Mouse (Mus musculus) CD4-positive, CD25-positive, alpha-beta regulatory T cell, adult 2 months (primary cell): ENCODE data around the gene Zc3h6.

Experiments
- DNase-seq: peaks from one replicate; pipeline ENCODE4 v3.0.0-alpha.2; 2012; ENCODE audit warnings: low read depth, low spot score

Zc3h6 gene

GRCm38 (mm10) chr2:128966641-128967580, at the start of gene Zc3h6:
TSS of gene Zc3h6 (plus strand) at chr2:128967402.
- DNase-seq, result peak; percentile 98

GRCm38 (mm10) chr2:128924799-128925198, 42.4 kb upstream of the Zc3h6 start:
- no peak for DNase-seq

- DNase-seq, result no peak
These were observed 38.8 kb upstream of the Zc3h6 start for GRCm38 (mm10) chr2:128928446-128928845.

GRCm38 (mm10) chr2:128930704-128931103, 36.5 kb upstream of the Zc3h6 start:
- no peak for DNase-seq

- no peak for DNase-seq
These were observed 30.9 kb upstream of the Zc3h6 start for GRCm38 (mm10) chr2:128936256-128936655.

- DNase-seq, result peak; percentile 99
These were observed 23.4 kb upstream of the Zc3h6 start, which contains the start of gene Zc3h8 for GRCm38 (mm10) chr2:128943538-128944528. TSS of gene Zc3h8 (minus strand) at chr2:128944077.

- DNase-seq, result peak; percentile 80
These were observed 19.1 kb upstream of the Zc3h6 start for GRCm38 (mm10) chr2:128947962-128948588.

GRCm38 (mm10) chr2:128954186-128954585, 13.0 kb upstream of the Zc3h6 start:
- no peak for DNase-seq

- DNase-seq, result no peak
These were observed 1.6 kb upstream of the Zc3h6 start for GRCm38 (mm10) chr2:128965505-128966105.

- no peak for DNase-seq
These were observed 966 bp upstream of the Zc3h6 start for GRCm38 (mm10) chr2:128966236-128966635.

GRCm38 (mm10) chr2:128967661-128968441, 649 bp downstream of the Zc3h6 start, which contains the start of gene Gm10762:
TSS of gene Gm10762 (minus strand) at chr2:128967725.
- peak; percentile 71 for DNase-seq

- no peak for DNase-seq
These were observed 1.4 kb downstream of the Zc3h6 start for GRCm38 (mm10) chr2:128968475-128969083.

- no peak for DNase-seq
These were observed 5.1 kb downstream of the Zc3h6 start for GRCm38 (mm10) chr2:128972301-128972700.

- DNase-seq, result no peak
These were observed 8.4 kb downstream of the Zc3h6 start for GRCm38 (mm10) chr2:128975572-128975971.

- DNase-seq, result no peak
These were observed 17.5 kb downstream of the Zc3h6 start for GRCm38 (mm10) chr2:128984746-128985145.

- no peak for DNase-seq
These were observed 37.7 kb downstream of the Zc3h6 start for GRCm38 (mm10) chr2:129004872-129005271.

GRCm38 (mm10) chr2:129006194-129006749, 39.1 kb downstream of the Zc3h6 start:
- no peak for DNase-seq

GRCm38 (mm10) chr2:129008867-129009266, 41.7 kb downstream of the Zc3h6 start:
- DNase-seq, result peak; percentile 52

- no peak for DNase-seq
These were observed 52.9 kb downstream of the Zc3h6 start for GRCm38 (mm10) chr2:129020106-129020505.
